Mouse (Mus musculus) liver, embryonic 14.5 days (tissue): ENCODE measurements around the gene Isoc2a.

Experiments used
- CTCF ChIP-seq: IDR thresholded peaks from 2 replicates; pipeline ENCODE4 v1.5.1; 2016; ENCODE audit warnings: antibody characterized with exemption, low read depth, control low read depth
- EP300 ChIP-seq: IDR thresholded peaks from 2 replicates; pipeline ENCODE4 v1.6.1; 2016; ENCODE audit warnings: antibody characterized with exemption, low read depth

DNA sequence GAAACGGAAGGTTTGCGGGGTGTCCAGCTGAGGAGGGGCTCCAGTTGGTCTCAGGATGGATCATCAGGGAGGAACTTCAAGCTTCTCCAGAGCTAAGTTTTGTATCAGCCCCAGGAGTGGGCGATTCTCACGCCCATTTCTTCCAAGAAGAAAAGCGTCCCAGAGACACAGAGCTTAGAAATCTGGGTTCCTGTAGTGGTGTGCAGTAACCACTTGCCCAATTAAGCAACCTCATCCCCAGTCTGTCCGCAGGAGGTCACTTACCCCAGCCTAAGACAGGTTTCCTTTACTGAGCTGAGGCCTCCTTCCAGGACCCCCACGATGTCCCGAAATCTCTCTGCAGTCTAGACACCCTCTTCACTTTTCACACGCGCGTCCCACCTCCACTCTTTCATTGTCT lies 273 bp downstream of the Isoc2a start:
- TF ChIP-seq CTCF (no peak), EP300 (no peak)
